Mouse (Mus musculus): ENCODE measurements around the gene Ddx41.

The Ddx41 gene

DNA sequence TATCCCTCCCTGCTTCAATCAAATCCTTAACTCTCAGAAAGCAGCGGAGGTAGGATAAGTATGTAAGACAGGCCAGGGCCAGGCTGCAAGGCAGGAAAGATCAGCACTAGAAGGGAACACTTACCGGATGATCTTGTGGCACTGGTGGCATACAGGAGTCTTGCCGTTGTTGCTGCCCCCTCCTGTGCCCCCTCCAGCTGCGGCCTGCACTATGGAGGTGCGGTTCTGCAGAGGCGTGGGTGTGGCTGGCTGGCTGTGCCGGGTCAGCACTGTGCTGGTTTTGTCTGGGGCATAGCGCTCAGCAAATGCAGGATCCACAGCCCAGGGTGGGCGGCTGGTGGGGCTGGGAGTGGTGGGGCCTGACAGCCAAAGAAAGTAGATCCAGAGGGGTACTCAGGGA lies 30.6 kb downstream of the Ddx41 start:
- no peak for DNase-seq

DNA sequence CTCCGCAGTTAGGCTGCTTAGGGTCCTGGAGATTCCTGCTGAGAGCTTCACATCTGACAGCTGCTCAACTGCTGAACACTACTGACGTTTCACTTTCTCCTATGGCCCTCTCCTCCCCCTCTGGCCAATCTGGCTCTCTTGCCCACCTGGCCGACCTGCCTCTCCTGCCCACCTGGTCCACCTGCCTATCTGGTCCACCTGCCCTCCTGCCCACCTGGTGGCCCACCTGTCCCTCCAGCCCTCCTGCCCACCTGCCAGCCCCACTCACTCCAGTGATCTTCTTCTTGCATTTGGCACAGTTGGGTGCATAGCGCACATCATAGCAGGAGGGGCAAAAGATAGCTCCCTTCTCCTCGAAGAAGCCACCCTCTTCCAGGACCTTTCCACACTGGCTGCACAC lies 32.1 kb downstream of the Ddx41 start:
- DNase-seq: no peak

DNA sequence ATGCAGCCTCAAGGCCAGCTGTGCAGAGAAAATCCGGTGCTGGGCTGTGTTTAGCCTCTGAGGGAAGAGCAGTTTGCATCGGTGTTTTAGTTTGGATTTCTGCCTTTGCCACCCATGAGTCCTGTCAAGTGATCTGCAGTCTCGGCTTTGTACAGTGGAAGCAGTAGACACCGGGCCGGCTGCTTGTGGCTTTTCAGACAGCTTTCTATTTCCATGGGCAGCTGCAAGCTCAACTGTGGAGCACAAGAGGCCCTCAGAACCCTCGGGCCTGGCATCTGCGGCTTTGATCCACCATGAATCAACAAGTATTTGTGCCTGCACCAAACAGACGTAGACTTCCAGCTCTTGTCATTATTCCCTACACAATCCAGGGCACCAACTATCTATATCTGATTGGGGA lies 34.1 kb downstream of the Ddx41 start:
- DNase-seq: no peak

DNA sequence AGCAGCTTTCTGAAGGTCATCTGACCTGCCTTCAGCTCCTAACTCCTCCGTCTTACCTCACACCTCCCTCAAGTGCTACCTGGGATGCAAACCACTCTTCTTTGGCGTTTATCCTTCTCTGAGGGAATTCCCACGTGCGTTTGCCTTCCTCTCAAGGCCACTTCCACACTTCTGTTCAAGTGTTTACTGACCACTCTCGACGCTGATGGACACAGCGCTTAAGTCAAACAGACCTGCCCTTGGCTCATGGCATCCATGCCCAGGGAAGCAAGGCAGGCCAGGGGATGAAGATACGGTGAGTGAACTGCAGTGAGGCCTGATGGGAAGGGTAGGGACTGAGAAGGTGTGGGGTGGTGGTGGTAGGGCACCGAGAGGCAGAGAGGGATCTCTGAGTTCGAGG lies 35.9 kb downstream of the Ddx41 start:
- DNase-seq: no peak

DNA sequence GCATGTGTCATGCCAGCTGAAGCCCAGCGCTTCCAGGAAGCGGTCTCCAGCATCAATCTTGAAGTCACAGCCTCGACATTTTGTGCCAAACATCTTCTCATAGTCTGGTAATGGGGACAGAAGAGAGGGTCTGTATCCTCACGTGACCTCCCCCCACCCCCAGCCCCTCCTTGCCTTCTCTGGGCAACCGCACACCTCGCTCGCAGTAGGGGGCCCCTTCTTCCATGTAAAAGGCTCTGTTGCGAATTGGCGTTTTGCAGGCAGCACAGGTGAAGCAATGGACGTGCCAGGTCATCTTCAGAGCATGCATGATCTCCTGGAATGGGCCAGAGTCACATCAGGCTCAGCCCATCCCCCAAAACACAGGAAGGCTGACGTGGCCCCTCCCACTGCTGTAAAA lies 37.6 kb downstream of the Ddx41 start:
- no peak for DNase-seq

DNA sequence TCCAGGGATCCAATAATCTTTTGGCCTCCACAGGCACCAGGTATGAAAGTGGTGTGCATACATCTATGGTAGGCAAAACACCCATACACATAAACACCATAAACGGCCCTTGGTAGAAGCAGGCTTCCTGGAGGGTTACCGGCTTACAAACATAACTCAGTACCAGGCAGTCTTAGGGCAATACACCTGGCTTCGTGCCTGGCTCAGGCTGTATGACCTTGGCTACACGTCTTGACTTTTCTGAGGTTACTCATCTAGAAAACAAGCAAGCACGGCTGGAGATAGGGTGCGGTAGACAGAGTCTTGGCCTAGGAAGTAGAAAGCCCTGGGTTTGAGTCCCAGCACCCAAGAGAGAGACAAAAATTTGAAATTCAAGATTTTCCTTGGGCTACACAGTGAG lies 39.8 kb downstream of the Ddx41 start:
- no peak for DNase-seq

DNA sequence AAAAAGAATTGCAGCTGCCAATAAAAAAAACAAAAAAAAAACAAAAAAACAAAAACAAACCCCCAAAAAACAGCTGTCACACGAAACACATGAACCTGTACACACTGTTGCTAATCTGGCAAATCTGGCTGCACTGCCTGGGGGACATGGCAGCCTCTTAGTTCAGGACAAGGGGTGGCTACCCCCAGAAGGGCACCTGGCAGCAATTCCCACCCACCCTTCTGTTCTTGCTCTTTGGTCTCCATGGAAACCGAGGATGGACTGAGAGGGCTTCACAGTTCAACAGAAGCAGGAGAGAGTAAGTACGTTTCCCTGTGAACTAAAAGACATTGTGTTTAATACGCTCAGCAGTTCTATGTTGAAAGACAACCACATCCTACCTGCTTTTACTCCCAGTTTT lies 40.8 kb downstream of the Ddx41 start:
- no peak for DNase-seq

DNA sequence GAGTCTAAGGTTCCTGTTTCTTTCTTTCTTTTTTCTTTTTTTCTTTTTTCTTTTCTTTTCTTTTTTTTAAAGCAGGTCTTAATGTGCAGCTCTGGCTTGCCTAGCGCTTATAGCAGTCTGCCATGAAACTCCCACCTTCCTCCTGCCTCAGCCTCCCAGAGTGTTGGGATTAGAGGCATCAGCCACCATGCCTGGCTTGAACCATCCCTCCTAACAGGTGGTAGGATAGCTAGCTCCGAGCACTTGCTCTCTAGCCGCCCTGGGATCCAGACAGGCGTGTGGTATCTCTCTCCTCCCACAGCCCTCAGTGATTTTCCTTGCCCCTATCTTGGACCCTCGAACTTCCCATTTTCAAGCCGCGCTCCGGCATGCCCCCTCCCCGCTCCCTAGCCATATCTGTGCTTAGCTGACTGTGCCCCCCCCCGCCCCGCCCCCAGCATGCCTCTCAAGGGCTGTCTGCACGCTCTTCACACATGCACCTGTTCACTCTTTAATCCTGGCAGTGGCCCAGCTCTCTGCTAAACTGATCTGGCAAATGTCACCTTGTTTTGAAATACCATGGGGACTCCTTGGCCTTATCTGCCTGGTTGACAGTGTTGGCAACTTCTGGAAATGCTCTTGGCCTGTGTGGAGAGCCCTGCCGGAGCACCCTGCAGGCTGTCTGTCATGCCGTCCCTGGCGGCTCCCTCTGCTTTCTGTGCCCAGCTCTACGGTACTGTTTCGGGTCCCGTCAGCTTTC lies 41.4 kb downstream of the Ddx41 start:
- DNase-seq: peak; percentile 84

DNA sequence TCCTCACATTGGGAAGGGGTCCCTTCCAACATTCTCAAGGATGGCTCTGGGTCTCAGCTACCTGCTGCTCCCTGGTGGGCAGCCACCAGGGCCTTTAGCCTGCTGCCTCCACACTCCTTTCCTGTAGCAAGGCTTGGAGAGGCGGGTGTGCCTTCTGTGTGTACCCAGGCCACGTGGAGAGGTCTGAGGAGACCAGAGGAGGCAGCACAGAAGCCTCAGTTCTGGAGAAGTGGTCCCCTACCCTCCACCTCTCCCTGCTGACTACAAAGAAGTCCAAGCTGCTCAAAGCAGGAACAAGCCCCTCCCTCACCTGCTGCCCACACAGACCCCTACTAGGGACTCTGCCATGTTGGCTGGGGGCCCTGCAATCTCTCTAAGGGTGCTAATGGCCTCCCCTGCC lies 42.2 kb downstream of the Ddx41 start:
- no peak for DNase-seq

DNA sequence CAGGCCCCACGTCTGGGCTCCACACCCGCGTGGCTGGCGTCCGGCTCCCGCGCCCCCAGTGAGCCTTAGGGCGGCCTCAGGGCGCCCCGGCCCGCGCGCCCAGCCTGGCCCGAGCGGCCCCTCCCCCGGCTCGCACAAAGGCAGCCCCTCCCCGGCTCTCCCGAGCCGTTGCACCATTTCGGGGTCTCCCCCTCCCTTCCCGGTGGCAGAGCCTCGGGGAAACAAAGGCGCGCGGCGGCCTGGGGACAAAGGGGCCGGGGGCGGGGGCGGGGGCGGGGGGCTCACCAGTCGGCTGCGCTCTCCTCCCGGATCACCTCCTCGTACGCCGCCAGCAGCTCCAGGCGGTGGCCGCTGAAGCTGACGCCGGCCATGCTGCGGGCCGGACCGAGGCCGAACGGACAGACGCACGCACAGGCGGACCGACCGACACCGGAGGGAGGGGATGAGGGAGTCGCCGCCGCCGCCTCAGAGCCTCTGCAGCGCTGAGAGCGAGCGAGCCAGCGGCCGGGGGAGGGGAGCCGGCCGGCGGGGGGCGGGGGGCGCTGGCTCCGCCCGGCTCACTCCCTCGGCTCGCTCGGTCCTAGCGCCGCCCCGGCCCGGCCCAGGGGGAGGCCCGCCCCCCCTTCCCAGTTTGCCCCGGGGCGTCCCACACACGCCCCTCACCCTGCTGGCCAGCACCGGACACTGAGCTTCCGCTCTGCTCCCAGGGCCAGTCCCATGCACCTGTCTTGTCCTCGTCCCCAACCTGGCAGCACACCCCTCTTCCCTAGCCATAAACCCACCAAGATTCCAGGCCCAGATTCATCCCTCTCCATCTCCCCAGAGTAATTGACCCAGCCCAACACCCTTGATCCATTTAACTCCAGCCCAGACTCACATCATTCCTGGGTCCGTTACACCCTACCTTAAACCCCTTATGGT lies 48.6 kb downstream of the Ddx41 start, which contains the start of gene Dbn1:
Gene Dbn1 (minus strand): TSS at position 534 of the 921 bp plus-strand sequence.
- DNase-seq: no peak

DNA sequence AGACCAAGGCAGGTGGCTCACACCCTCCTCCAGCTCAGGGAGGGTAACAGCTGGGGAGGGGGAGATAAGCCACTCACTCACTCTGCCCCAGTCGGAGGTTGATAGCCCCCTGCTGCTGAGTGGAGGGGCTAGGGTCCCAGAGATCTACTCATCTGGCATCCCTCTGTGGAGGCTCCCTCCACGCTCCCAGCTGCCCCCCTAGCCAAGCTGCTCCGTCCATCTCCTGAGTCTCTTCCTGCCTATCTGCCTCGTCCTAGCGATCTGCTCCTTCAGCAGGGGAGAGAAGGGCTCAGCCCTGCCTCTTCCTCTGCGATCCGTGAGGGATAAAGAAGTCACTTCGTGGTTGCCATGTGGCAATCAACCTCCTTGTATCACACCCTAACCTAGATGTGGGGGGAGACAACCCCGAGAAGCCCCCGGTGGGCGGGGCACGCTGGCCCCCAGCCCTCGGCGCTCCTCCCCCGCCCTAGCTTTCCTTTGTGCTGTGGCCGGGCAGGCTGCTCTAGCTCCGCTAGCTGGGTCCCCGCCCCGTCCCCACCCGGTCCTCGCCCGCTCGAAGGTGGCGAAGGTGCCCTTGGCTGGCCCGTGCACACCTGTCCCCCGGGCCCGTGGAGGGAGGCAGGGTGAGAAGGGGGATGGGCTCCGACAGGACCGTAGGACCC lies 49.4 kb downstream of the Ddx41 start:
- no peak for DNase-seq

DNA sequence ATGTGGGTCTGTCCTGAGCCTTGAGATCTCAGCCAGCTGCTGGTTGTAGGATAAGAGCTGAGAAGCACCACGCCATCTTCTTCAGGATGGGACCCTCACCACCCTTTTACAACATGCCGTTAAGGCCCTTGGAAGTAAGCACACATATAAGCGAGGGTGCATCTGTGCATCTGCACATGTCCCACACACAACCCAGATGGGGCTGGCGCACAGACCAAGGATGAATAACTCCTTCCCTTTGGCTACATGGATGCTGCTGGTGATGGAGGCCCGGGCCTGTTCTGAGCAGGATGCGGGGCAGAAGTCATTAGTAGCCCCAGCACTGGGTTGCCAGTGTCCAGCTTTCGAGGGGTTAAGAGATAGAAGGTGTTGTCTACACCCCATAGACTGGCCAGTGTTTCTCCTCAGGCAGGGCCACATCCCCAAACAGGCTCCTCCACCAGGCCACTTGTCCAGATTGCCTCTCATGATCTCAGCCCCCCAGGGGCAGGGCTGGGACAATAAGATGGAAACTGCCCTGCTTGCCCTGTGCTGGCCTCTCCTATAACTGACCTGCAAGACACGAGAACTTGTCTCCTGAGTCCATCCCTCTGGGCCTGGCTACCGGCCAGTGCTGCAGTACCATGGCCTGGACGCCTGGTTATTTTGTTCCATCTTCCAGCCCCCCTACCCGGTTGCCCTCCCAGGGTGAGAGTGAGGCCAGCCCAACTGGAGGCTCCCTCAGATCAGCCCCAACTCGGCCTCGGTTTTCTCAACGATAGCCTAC lies 50.2 kb downstream of the Ddx41 start:
- DNase-seq: no peak

DNA sequence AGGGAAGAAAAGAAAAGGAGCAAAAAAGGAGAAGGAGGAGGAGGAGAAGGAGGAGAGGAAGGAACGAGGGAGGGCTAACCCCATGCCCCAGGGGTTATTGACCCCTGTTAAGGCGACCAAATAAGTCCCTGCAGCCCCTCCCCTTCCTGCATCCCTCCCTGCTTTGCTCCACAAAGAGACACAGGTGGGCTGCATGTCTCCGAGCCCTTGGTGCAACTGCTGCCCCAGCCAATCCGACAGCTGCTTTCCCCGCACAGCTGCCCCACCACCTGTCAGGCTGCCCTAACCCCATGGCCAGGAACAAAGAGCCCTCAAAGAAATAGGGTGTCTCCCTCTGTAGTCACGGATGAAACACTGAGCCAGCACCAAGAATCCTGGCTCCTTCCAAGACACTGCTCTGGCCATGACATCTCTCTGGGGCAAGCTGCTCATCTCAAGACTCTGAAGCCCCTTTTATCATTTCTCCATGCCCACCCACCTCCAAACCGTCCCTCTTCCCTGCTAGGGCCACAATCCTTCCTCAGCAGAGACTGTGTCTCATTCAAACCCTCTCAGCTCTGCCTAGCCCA lies 51.9 kb downstream of the Ddx41 start:
- DNase-seq: no peak

DNA sequence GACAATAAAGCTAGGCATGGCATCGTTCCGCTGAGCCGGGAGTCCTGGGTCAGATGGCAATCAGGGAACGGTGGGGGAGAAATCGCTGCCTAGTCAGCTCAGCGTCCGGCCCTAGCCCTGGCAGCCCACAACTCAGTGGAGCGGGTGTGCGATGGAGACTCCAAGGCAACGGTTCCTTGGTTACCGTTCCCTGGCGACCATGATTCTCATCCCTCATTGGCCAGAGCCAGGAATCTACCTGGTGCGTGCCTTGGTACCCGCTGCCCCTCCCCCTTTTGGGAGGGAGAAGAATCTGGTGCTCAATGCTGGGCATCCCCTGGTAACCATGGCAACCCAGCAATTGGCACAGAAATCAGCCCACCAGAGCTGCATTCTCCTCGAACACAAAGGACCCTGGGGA lies 52.9 kb downstream of the Ddx41 start:
- DNase-seq: no peak

DNA sequence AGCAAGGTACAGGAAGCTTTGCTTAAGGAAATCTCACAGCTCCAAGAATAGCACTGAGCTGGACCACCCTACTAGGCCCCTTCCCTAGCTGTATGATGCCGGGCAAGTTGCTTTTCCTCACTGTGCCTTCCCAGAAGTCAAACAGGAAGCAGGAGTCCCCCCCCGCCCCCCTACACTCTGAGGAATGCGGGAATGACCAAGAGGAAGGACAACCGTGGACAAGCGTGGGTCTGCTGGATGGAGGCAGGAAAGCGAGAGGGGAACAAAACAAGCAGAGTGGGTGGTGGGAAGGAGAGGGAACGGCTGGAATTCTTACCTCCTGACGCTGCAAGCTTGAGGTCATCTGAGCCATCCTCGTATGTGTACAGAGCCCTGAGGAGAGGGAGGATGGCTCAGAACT lies 53.4 kb downstream of the Ddx41 start:
- DNase-seq: no peak

DNA sequence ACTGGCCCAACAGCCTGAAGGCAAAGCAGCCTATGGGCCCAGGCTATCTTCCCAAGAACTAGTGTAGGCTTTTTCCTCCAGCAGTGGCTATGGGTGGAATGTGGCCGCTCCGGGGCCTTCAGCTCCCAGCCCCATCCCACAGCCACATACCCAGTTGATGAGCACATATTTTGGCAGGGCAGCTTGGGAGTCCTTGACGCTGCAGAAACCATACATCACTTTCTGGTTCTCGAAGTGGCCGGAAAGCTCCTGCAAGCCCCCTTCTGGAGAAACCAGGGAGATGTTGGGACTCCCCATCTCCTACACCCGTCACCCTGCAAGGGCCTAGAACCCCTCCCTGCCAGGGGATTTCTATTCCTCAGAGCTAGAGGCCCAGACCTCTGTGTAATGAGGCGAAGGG lies 53.9 kb downstream of the Ddx41 start:
- no peak for DNase-seq
